Mouse (Mus musculus) cerebellum, adult 9-11 months (tissue): ENCODE results near the gene Vamp4.
A peak's percentile ranks its signal among the peaks of the same experiment; 100 is the strongest.
"Not testable (repeated sequence)": the region's sequence is repeated elsewhere in the genome, so short reads cannot be mapped to it uniquely, and the experiment has no call there.

ENCODE experiments used
- DNase-seq: peaks from one replicate; pipeline ENCODE4 v3.0.0; 2022

Vamp4 gene

DNA sequence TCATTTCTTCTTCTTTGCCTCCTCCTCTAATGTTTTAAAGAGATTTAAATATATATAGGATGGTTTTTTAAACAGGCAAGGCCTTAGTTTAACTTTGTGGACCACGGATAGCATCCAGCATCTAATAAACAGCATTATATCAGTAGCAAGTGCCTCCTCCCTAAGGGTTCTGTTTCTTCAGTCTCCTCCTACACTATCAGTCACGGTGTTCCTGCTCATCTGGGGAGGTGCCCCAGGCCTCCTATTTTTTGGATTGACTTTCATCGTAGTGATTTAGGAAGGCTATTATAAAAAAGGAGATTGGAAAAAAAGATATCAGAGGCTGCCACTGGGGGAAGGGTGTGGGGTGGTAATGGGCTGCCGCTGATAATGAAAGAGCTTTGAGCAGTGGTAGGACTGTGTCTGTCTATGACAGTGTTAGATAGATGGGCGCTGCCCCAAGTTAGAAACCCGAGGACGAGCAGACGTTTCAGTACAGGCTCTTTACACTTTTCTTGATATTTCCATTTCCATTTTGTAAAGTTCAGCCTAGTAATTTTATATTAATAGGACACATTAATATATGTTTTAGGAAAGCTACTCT is 20.2 kb downstream of the Vamp4 start:
- no peak for DNase-seq

GRCm38 (mm10) chr1:162597379-162598102 is 27.2 kb downstream of the Vamp4 start:
- no peak for DNase-seq

GRCm38 (mm10) chr1:162599617-162600016 is 29.3 kb downstream of the Vamp4 start:
- no peak for DNase-seq

- no peak for DNase-seq
Measured at GRCm38 (mm10) chr1:162601288-162601687, 31.0 kb downstream of the Vamp4 start.

- no peak for DNase-seq
Measured at GRCm38 (mm10) chr1:162608127-162608526, 37.8 kb downstream of the Vamp4 start.

GRCm38 (mm10) chr1:162609633-162610250 is 39.4 kb downstream of the Vamp4 start:
- DNase-seq, result no peak

DNA sequence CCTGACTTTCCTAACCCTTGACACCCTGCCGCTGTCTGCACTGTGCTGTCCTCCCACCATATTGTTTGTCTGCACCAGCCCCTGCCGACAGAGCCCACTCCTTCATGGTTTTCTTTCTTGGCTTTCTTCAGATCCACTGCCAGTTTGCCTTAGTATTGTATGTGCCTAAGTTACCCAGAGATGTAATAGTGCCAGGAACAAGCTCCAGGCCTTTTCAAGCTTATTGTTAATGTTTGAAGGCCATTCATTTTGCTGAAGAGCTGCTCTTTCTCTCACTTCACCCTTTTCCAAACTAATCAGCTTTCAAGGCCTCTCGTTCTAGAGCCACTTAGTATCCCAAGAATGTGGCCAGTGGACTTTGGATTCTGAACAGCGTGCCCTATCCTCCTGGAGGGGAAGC is 40.9 kb downstream of the Vamp4 start:
- DNase-seq, result no peak

- no peak for DNase-seq
Measured at GRCm38 (mm10) chr1:162615511-162615910, 45.2 kb downstream of the Vamp4 start.

DNA sequence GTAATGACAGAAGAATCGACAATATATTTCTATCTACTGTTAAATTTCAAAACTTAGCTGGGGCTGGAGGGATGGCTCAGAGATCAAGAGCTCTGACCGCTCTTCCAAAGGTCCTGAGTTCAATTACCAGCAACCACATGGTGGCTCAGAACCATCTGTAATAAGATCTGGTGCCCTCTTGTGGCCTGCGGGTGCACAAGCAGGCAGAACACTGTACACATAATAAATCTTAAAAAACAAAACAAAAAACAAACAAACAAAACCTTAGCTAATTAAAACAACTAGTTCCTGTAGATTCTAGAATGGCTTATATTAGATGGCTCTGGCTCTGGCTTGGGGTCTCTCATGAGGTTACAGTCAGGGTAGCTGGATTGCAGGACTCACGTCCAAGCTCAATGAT is 50.2 kb downstream of the Vamp4 start:
- DNase-seq, result no peak

DNA sequence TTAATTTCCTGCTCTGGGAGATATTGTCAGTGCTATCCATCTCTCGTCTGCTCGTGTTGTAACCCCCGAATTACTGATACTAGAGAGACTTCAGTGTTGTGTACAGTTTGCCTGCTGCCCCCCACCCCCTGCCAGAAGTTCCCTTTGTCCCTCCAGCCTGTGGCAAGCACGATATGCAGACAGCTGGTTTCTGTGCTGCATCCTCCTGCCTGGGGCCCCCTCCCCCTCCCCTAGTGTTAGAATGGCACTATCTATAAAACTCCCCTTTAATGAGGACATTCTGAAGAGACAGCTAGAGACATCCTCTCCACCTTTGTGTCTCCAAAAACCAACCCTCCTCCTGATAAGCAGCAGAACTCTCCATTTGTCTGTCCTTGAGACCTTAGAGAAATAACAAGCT is 53.6 kb downstream of the Vamp4 start:
- DNase-seq, result no peak

DNA sequence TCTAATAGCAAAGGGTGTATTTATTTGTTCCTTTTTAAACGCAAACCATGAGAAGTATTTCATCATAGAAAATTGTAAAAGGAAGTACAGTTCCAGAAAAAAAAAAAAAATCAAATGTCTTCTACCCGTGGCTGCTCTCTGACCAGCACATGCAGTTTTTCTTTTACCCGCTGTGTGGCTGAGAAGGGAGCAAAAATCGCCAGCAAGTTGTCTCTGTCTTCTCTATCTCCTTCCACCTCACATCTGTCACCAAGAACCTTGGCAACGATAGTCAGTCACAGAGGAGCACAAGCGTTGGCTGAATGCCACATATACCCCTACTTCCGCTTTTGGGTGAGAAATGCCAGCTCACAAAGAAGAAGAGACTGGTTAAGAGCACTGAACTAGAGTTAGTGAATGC is 54.9 kb downstream of the Vamp4 start:
- DNase-seq, result no peak

DNA sequence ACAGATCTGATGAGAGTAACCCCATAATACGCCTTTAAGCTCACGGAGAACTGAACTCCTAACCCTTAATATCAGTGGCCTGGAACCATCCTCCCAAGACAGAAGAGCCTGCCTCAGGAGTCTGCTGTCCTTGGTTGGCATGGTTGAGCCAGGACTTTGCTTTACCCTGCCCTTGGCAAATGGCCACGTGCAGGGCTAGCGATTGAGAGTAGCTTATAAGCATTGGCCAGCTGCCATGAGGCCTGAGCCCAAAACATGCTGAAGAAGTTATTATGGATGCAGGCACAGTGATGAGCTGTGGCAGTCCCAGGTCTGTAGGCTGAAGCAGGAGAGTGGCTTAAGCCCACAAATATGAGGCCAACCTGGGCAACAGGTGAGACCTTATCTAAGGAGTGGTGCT is 57.5 kb downstream of the Vamp4 start:
- not testable (repeated sequence) for DNase-seq

GRCm38 (mm10) chr1:162628326-162628725 is 58.0 kb downstream of the Vamp4 start:
- DNase-seq, result not testable (repeated sequence)

- DNase-seq, result peak; percentile 71
Measured at GRCm38 (mm10) chr1:162635291-162635931, 65.1 kb downstream of the Vamp4 start.

- DNase-seq, result no peak
Measured at GRCm38 (mm10) chr1:162636516-162636915, 66.2 kb downstream of the Vamp4 start.

DNA sequence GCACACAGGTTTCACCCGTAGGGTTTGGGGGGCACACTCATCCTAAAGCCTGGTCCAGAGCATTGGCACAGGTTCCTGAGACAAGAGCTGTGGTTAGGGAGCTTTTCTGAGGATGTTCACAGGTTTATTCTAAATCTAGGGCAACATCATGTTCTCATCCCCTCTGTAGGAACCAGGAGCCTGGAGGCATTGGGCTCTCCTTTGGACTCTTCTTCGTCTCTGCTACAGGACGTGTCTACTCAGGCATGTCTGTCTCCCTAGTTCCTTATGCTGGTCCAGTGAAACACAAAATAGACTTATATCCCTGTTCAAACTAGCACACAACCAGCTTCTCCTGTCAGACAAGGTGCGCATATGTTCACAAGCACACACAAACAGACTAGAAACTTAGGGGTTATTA is 68.2 kb downstream of the Vamp4 start:
- DNase-seq, result no peak

GRCm38 (mm10) chr1:162639051-162639750 is 68.9 kb downstream of the Vamp4 start, which contains the start of gene Myoc:
Gene Myoc (plus strand): TSS chr1:162639155.
- DNase-seq, result no peak

DNA sequence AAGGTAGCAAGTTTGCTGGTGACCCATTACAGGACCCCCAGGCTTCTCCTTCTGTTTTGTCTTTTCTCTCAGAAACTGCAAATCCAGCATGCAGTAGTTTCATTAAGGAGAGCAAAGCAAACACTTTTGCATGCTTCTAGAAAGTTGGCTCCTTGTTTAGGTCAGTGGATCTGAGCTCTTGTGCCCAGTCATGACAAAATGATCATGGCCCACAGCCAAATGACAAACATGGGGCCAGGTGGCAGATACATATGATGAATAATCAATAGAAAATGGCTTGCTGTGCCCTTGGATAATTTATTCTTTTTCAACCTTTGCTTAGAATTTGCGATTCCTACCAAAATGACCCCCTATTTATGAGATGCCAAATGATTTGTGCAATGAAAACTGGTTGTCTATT is 69.5 kb downstream of the Vamp4 start:
- DNase-seq, result no peak

DNA sequence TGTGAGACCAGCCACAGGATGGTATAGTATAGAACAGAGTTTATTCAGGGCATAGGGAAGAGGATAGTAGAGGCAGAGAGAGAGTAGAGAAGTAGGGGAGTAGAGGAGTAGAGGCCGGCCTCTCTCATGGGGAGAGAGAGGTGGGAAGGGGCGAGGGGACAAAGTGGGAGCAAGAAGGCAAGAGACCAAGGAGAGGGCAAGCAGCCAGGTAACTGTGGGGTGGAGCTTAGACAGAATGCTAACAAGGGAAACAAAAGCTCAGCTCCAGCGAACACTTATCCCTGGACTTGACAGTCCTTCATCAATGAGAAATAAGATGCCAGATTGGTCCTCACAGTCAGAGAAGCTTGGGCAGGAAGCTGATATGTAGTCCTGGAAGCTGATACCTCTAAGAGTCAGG is 72.3 kb downstream of the Vamp4 start:
- no peak for DNase-seq

DNA sequence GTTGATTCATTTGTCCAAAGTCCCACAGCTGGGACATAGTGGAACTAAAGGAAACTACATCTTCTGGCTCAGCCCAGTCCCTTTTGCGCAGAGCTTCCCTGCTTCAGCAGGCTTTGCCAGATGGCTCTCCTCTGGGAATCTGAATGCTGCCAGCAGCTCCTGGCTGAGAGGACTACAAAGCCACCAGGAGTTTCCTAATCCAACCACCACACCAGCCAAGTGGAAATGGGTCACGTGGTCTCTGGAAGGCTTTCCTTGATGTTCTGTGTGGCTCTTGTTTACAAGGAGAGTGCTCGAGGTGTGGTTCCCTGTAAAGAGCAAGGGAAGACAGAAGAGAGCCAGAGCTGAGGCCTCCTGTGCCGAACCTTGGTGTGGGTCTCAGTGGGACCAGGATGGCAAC is 73.4 kb downstream of the Vamp4 start:
- peak; percentile 88 for DNase-seq

- peak; percentile 49 for DNase-seq
Measured at GRCm38 (mm10) chr1:162646083-162646686, 75.9 kb downstream of the Vamp4 start.

DNA sequence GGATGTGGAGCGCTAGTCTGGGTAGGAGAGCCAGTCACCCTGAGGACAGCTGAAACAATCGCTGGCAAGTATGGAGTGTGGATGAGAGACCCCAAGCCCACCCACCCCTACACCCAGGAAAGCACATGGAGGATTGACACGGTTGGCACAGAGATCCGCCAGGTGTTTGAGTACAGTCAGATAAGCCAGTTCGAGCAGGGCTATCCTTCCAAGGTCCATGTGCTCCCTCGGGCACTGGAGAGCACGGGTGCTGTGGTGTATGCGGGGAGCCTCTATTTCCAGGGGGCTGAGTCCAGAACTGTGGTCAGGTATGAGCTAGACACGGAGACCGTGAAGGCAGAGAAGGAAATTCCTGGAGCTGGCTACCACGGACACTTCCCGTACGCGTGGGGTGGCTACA is 78.1 kb downstream of the Vamp4 start:
- no peak for DNase-seq
